Mouse (Mus musculus) limb, embryonic 14.5 days (tissue): ENCODE data around the gene Naa38. TPM values are rescaled to one million over a fixed set of nuclear protein-coding genes. Genes with fewer than 3 reads are reported as not detected.
A peak's percentile ranks its signal among the peaks of the same experiment; 100 is the strongest.

Experiments
- ATAC-seq: fragments of 200-750 bp; cut with Nextera tagmentation; 2 replicates; pipeline ENCODE4 v1.8.0; 2017; ENCODE audit warnings: low read depth, moderate number of reproducible peaks, moderate TSS enrichment; ENCODE audit not compliant: low FRiP score
- DNase-seq: peaks from one replicate; pipeline ENCODE4 v3.0.0-alpha.2; 2015; ENCODE audit warnings: low spot score
- H3K27ac ChIP-seq: fragments of 300-500 bp; sonication (generic); replicated peaks from 2 replicates; pipeline ENCODE4 v1.5.1; 2014; ENCODE audit warnings: low read depth, mild to moderate bottlenecking, low read length, moderate library complexity, mixed read lengths
- H3K27me3 ChIP-seq: fragments of 300-500 bp; sonication (generic); 2 replicates; pipeline ENCODE4 v1.6.1; 2014; ENCODE audit warnings: low read length, mixed read lengths; ENCODE audit not compliant: control insufficient read depth, insufficient read depth
- H3K36me3 ChIP-seq: fragments of 300-500 bp; sonication (generic); 2 replicates; pipeline ENCODE4 v1.6.1; 2014; ENCODE audit warnings: mild to moderate bottlenecking, low read length, moderate library complexity, mixed read lengths; ENCODE audit not compliant: control insufficient read depth, insufficient read depth
- H3K4me1 ChIP-seq: fragments of 300-500 bp; sonication (generic); 2 replicates; pipeline ENCODE4 v1.6.1; 2014; ENCODE audit warnings: antibody characterized with exemption, low read length, mixed read lengths; ENCODE audit not compliant: control insufficient read depth, insufficient read depth
- H3K4me2 ChIP-seq: fragments of 300-500 bp; sonication (generic); replicated peaks from 2 replicates; pipeline ENCODE4 v1.6.1; 2014; ENCODE audit warnings: low read depth, mild to moderate bottlenecking, low read length, moderate library complexity; ENCODE audit not compliant: severe bottlenecking
- H3K4me3 ChIP-seq: fragments of 300-500 bp; sonication (generic); replicated peaks from 2 replicates; pipeline ENCODE4 v1.5.1; 2014; ENCODE audit warnings: low read length
- H3K9ac ChIP-seq: fragments of 300-500 bp; sonication (generic); 2 replicates; pipeline ENCODE4 v1.6.1; 2014; ENCODE audit warnings: mild to moderate bottlenecking, low read depth, low read length, moderate library complexity; ENCODE audit not compliant: severe bottlenecking
- H3K9me3 ChIP-seq: fragments of 300-500 bp; sonication (generic); 2 replicates; pipeline ENCODE4 v1.6.1; 2016; ENCODE audit warnings: low read length; ENCODE audit not compliant: control insufficient read depth
- POLR2A ChIP-seq: fragments of 200-500 bp; IDR thresholded peaks from 2 replicates; pipeline ENCODE4 v1.8.0; 2012; ENCODE audit warnings: inconsistent platforms, mild to moderate bottlenecking, moderate library complexity, borderline replicate concordance; ENCODE audit not compliant: insufficient read depth, insufficient read length; ENCODE audit errors: extremely low read depth
- WGBS: fragments of 180-500 bp; shearing (Covaris S2); extraction: QIAGEN DNeasy Blood & Tissue Kit; methylation state at CpG from one replicate; pipeline ENCODE4 v1.1.7; 2014; 5-methylcytosine and 5-hydroxymethylcytosine counted together
- polyA plus RNA-seq, 2 experiments: library from polyadenylated mRNA; depleted of rRNA in 1 of 2; stranded (reverse) in 1 of 2; unstranded in 1 of 2; fragments of >200 nt; fragmentation: Nextera tagmentation in 1 of 2; extraction: Ambion mirVana in 1 of 2; gene quantifications; 2 replicates each; pipeline versions ENCODE4 v1.2.1 to v1.2.3; 2012 to 2014

Gene Naa38
- polyA plus RNA-seq, 2 experiments = 131 to 171 TPM

GRCm38 (mm10) chr11:69399201-69400082 lies 4.2 kb downstream of the Naa38 start:
- H3K36me3 ChIP-seq = peaks cover 59% of the 10 kb centered on the region
- no peaks in the 10 kb centered on the region for H3K27me3 ChIP-seq
- H3K27ac ChIP-seq = no peak overlapping the region
- peaks cover 28% of the 10 kb centered on the region for H3K4me1 ChIP-seq
- peak overlapping the region; percentile 21; the same call in 1 of the 2 replicates for H3K9ac ChIP-seq
- DNase-seq = no peak
- WGBS = 20% methylated on average over 64 of the region's 66 CpGs
- H3K4me2 ChIP-seq = peak overlapping the region; percentile 32; the same call in 1 of the 2 replicates
- no peak overlapping the region; the same call in 1 of the 2 replicates for H3K4me3 ChIP-seq
- no peaks in the 10 kb centered on the region for H3K9me3 ChIP-seq
- no peak for ATAC-seq
- TF ChIP-seq POLR2A = no peak

- peaks cover 68% of the 10 kb centered on the region for H3K36me3 ChIP-seq
- 76% methylated on average over 25 of the region's 25 CpGs for WGBS
- no peak for TF ChIP-seq POLR2A
- H3K27me3 ChIP-seq = no peaks in the 10 kb centered on the region
- no peak for DNase-seq
- peaks cover 28% of the 10 kb centered on the region for H3K4me1 ChIP-seq
- H3K4me2 ChIP-seq = no peak overlapping the region
- no peak overlapping the region for H3K9ac ChIP-seq
- H3K27ac ChIP-seq = no peak overlapping the region
- no peaks in the 10 kb centered on the region for H3K9me3 ChIP-seq
- no peak overlapping the region for H3K4me3 ChIP-seq
- ATAC-seq = no peak
Measured at GRCm38 (mm10) chr11:69400083-69400850, 5.0 kb downstream of the Naa38 start.

- Histone ChIP-seq H3K36me3 (peaks cover 77% of the 10 kb centered on the region), H3K4me1 (peaks cover 27% of the 10 kb centered on the region), H3K4me3 (no peak overlapping the region), H3K27ac (no peak overlapping the region), H3K9ac (no peak overlapping the region), H3K9me3 (no peaks in the 10 kb centered on the region), H3K4me2 (no peak overlapping the region), H3K27me3 (no peaks in the 10 kb centered on the region)
- TF ChIP-seq POLR2A = no peak
- ATAC-seq = peak; percentile 54
- WGBS = 17% methylated on average over 22 of the region's 22 CpGs
- DNase-seq = peak; percentile 96
Measured at GRCm38 (mm10) chr11:69401210-69401637, 5.9 kb downstream of the Naa38 start.

- no peak overlapping the region for H3K27ac ChIP-seq
- no peak overlapping the region for H3K9ac ChIP-seq
- no peaks in the 10 kb centered on the region for H3K27me3 ChIP-seq
- H3K9me3 ChIP-seq = no peaks in the 10 kb centered on the region
- ATAC-seq (no peak), DNase-seq (no peak)
- no peak for TF ChIP-seq POLR2A
- H3K36me3 ChIP-seq = peaks cover 85% of the 10 kb centered on the region
- no peak overlapping the region for H3K4me2 ChIP-seq
- no peak overlapping the region for H3K4me3 ChIP-seq
- H3K4me1 ChIP-seq = peaks cover 20% of the 10 kb centered on the region
- WGBS = 87% methylated on average over 12 of the region's 12 CpGs
Measured at GRCm38 (mm10) chr11:69401987-69402386, 6.7 kb downstream of the Naa38 start.
